ENCODE assay signal across 26 mouse cellular contexts in genomic region chr6:7085506-7085905, GRCm38 (mm10).
DNase-seq lines count a peak whose midpoint lies in the region; ATAC-seq and TF ChIP-seq lines count a peak whose summit lies in the region.
"Had no signal": no experiment of that assay in that cellular context is flagged by ENCODE, and none has a peak within 500 bp of the region (broad histone marks: within the 10 kb centered on the region; RNA-seq: fewer than 3 reads in every experiment).

No protein-coding gene starts in this region.

- no peak for TF ChIP-seq CTCF in midbrain, postnatal 0 days (IDR thresholded peaks at IDR 0.05)

- H3K36me3 ChIP-seq in hindbrain, embryonic 10.5 days: no peaks in the 10 kb centered on the region
- H3K36me3 ChIP-seq in hindbrain, embryonic 14.5 days (replicated peaks; ENCODE audit: control insufficient read depth, insufficient read depth): no peaks in the 10 kb centered on the region
- H3K36me3 ChIP-seq in midbrain, embryonic 10.5 days: no peaks in the 10 kb centered on the region
- no peaks in the 10 kb centered on the region for H3K36me3 ChIP-seq in midbrain, postnatal 0 days (ENCODE audit: insufficient read depth, low read length)
- H3K36me3 ChIP-seq: embryonic facial prominence, embryonic 13.5 days; forebrain, embryonic 15.5 days; G1E had no signal

- ATAC-seq in hindbrain, embryonic 14.5 days (ENCODE audit: low FRiP score): no peak
- ATAC-seq in midbrain, postnatal 0 days (ENCODE audit: low FRiP score): no peak
- ATAC-seq: CD4-positive, CD25-positive, alpha-beta regulatory T cell, adult 4 months; forebrain, embryonic 13.5 days; forebrain, embryonic 15.5 days; forebrain, postnatal 0 days had no signal

- H3K4me3 ChIP-seq in hindbrain, embryonic 10.5 days: no peak overlapping the region
- H3K4me3 ChIP-seq in hindbrain, embryonic 14.5 days (replicated peaks; ENCODE audit: low read length): no peak overlapping the region
- H3K4me3 ChIP-seq in midbrain, embryonic 10.5 days: no peak overlapping the region
- no peak overlapping the region for H3K4me3 ChIP-seq in midbrain, postnatal 0 days (ENCODE audit: low read depth, low read length)
- H3K4me3 ChIP-seq: embryonic facial prominence, embryonic 13.5 days; forebrain, embryonic 13.5 days; forebrain, embryonic 15.5 days had no signal

- H3K27ac ChIP-seq in hindbrain, embryonic 10.5 days: peak overlapping the region; percentile 40; the same call in 1 of the 2 replicates
- H3K27ac ChIP-seq in hindbrain, embryonic 14.5 days: no peak overlapping the region
- H3K27ac ChIP-seq in midbrain, embryonic 10.5 days (replicated peaks): peak overlapping the region; percentile 17; the same call in 1 of the 2 replicates
- H3K27ac ChIP-seq in midbrain, postnatal 0 days (ENCODE audit: low read depth, low read length): no peak overlapping the region
- H3K27ac ChIP-seq: embryonic facial prominence, embryonic 13.5 days; forebrain, embryonic 13.5 days; forebrain, embryonic 15.5 days had no signal

- no peak overlapping the region for H3K9ac ChIP-seq in hindbrain, embryonic 14.5 days
- H3K9ac ChIP-seq in midbrain, postnatal 0 days (replicated peaks; ENCODE audit: low read length, poor library complexity, severe bottlenecking): no peak overlapping the region
- H3K9ac ChIP-seq: embryonic facial prominence, embryonic 13.5 days; forebrain, embryonic 13.5 days; forebrain, embryonic 15.5 days; forebrain, postnatal 0 days had no signal

- H3K4me1 ChIP-seq in hindbrain, embryonic 10.5 days (replicated peaks): peaks cover 12% of the 10 kb centered on the region
- H3K4me1 ChIP-seq in hindbrain, embryonic 14.5 days (replicated peaks; ENCODE audit: control insufficient read depth, insufficient read depth, low read length): no peaks in the 10 kb centered on the region
- H3K4me1 ChIP-seq in midbrain, embryonic 10.5 days: peaks cover 22% of the 10 kb centered on the region
- H3K4me1 ChIP-seq in midbrain, postnatal 0 days (ENCODE audit: insufficient read depth, low read length): no peaks in the 10 kb centered on the region
- H3K4me1 ChIP-seq: embryonic facial prominence, embryonic 13.5 days; forebrain, embryonic 15.5 days had no signal

- H3K9me3 ChIP-seq in hindbrain, embryonic 10.5 days: no peaks in the 10 kb centered on the region
- no peaks in the 10 kb centered on the region for H3K9me3 ChIP-seq in hindbrain, embryonic 14.5 days (ENCODE audit: control insufficient read depth, low read length)
- H3K9me3 ChIP-seq in midbrain, embryonic 10.5 days (replicated peaks): no peaks in the 10 kb centered on the region
- H3K9me3 ChIP-seq in midbrain, postnatal 0 days (ENCODE audit: low read length): no peaks in the 10 kb centered on the region
- H3K9me3 ChIP-seq: embryonic facial prominence, embryonic 13.5 days; forebrain, embryonic 13.5 days; forebrain, embryonic 15.5 days; G1E had no signal

- no peak overlapping the region for H3K4me2 ChIP-seq in hindbrain, embryonic 14.5 days (replicated peaks)
- no peak overlapping the region for H3K4me2 ChIP-seq in midbrain, postnatal 0 days (ENCODE audit: low read depth, low read length, poor library complexity, severe bottlenecking)
- H3K4me2 ChIP-seq: embryonic facial prominence, embryonic 13.5 days; forebrain, embryonic 13.5 days; forebrain, embryonic 15.5 days had no signal

- intact Hi-C loops in left cerebral cortex, postnatal 4 days (cut with DNase I): no loop called here

- no peak for DNase-seq in hindbrain, embryonic 10.5 days (ENCODE audit: low spot score)
- no peak for DNase-seq in hindbrain, embryonic 14.5 days (ENCODE audit: low spot score)
- no peak for DNase-seq in midbrain, embryonic 10.5 days (ENCODE audit: low spot score)
- no peak for DNase-seq in midbrain, postnatal 0 days (ENCODE audit: low spot score)
- DNase-seq in 3T3-L1 (ENCODE audit: low read depth, low spot score): peak; percentile 33
- peak; percentile 38 for DNase-seq in Muller cell, postnatal 12 days (ENCODE audit: inconsistent ontology term)
- no peak for DNase-seq in left cerebral cortex, postnatal 4 days
- no peak for DNase-seq in thymus, postnatal 14 days
- DNase-seq: adrenal gland, adult 2 months; adrenal gland, postnatal 10 days; adrenal gland, postnatal 25 days; B cell, adult 2 months; cerebellum, adult 11 months; cerebellum, adult 18-20 months; cerebellum, adult 8-10 months; cerebellum, adult 9-11 months; cerebellum, postnatal 14 days; cerebellum, postnatal 36 days; embryo, embryonic 11 days; forebrain, postnatal 0 days had no signal

- 63% methylated on average over 2 of the region's 2 CpGs for WGBS in hindbrain, embryonic 10.5 days
- 61% methylated on average over 2 of the region's 2 CpGs for WGBS in hindbrain, embryonic 14.5 days
- 82% methylated on average over 2 of the region's 2 CpGs for WGBS in midbrain, embryonic 10.5 days
- WGBS in midbrain, postnatal 0 days: 86% methylated on average over 2 of the region's 2 CpGs

- no peaks in the 10 kb centered on the region for H3K27me3 ChIP-seq in hindbrain, embryonic 10.5 days (ENCODE audit: insufficient read depth, poor library complexity, severe bottlenecking)
- H3K27me3 ChIP-seq in hindbrain, embryonic 14.5 days (ENCODE audit: control insufficient read depth, insufficient read depth, low read length): no peaks in the 10 kb centered on the region
- H3K27me3 ChIP-seq in midbrain, embryonic 10.5 days (ENCODE audit: low read depth, poor library complexity, severe bottlenecking): no peaks in the 10 kb centered on the region
- no peaks in the 10 kb centered on the region for H3K27me3 ChIP-seq in midbrain, postnatal 0 days (ENCODE audit: insufficient read depth, low read length)
- H3K27me3 ChIP-seq: CH12.LX; embryonic facial prominence, embryonic 13.5 days; forebrain, embryonic 13.5 days; forebrain, embryonic 15.5 days had no signal

Comparison
In these comparisons a context has a peak if more than half of its experiments do, and no peak if none do; other contexts are left out.
1. H3K27ac ChIP-seq: peak in hindbrain, embryonic 10.5 days (single experiment) and midbrain, embryonic 10.5 days (single experiment); none in hindbrain, embryonic 14.5 days (single experiment) and midbrain, postnatal 0 days (single experiment).
2. DNase-seq: peak in 3T3-L1 (single experiment) and Muller cell, postnatal 12 days (single experiment); none in hindbrain, embryonic 10.5 days (single experiment), hindbrain, embryonic 14.5 days (single experiment), midbrain, embryonic 10.5 days (single experiment), midbrain, postnatal 0 days (single experiment), left cerebral cortex, postnatal 4 days (single experiment) and thymus, postnatal 14 days (single experiment).